Mouse (Mus musculus): ENCODE measurements at regions not wholly inside any gene's neighbourhood (a gene's known extent, or its start where the extent isn't known, plus 50 kb on each side); places are given as distances from the start of the nearest gene placed in this dataset.

DNA sequence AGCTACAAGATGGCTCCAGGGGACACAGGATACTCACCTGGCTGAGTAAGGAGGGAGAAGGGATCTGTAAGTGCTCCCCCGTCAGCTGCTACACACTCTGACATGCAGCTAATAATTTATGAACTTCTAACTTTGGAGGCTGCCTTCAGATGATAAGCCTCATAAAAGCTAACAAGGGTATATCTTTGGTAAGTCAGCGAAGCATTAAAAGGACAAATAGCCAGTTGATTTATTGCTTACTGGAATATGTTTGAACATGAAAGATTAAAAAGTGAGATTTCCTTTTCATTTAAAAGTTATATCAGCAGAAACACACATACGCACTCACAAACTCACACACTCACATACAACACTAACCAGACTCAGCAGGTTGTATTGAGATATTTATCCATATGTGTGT lies 161.2 kb upstream of the Dmrta1 start:
- no peak for TF ChIP-seq MYOD1 (IDR thresholded peaks at IDR 0.05; ENCODE audit: control insufficient read depth, insufficient read length, low read depth)
- no peak for TF ChIP-seq CTCF (IDR thresholded peaks at IDR 0.05; ENCODE audit: control insufficient read depth, insufficient read depth, insufficient read length)
- no peak for TF ChIP-seq CEBPB (IDR thresholded peaks at IDR 0.05; ENCODE audit: low read depth)
- TF ChIP-seq MAX (IDR thresholded peaks at IDR 0.05), result no peak

Data from C2C12 (cell line).